Mouse (Mus musculus) gastrocnemius, postnatal 14 days (tissue): Measurements from ENCODE around the gene Coro1a. TPM values are rescaled to one million over a fixed set of nuclear protein-coding genes. Genes with fewer than 3 reads are reported as not detected.
"Not testable (repeated sequence)": the region's sequence is repeated elsewhere in the genome, so short reads cannot be mapped to it uniquely, and the experiment has no call there.

Experiments used
- DNase-seq: peaks from one replicate; pipeline ENCODE4 v3.0.0; 2021; ENCODE audit warnings: mixed read lengths
- intact Hi-C: fragments of 180-260 bp; cut with DNase I; formaldehyde crosslinking; loops from one replicate; pipeline ENCODE4 v1.15.1; 2025; ENCODE audit warnings: low total_unique reads
- long read RNA-seq, 2 experiments: library from polyadenylated mRNA; stranded (forward); transcript quantifications; one replicate each; pipeline ENCODE4 v2.0.0; 2021
- total RNA-seq, 2 experiments: library from RNA; stranded (reverse); gene quantifications; 2 replicates each; pipeline ENCODE4 v1.2.3; 2021

Gene Coro1a
- total RNA-seq: 1 to 10 TPM; 2.7 to 3.6 TPM
- long read RNA-seq, experiment 1, partial matches to known transcripts: 1 of 2 reads
- long read RNA-seq, experiment 1, other reads (novel, unspliced or antisense): 0 of 2 reads
- long read RNA-seq, experiment 2, partial matches to known transcripts: 0 of 3 reads
- long read RNA-seq, experiment 2, other reads (novel, unspliced or antisense): 1 of 3 reads

- no peak for DNase-seq
- intact Hi-C loops: no loop called here
These were observed at the start of gene Coro1a for GRCm38 (mm10) chr7:126707442-126708174. Gene Coro1a, minus strand, starts transcription at chr7:126707787.

DNA sequence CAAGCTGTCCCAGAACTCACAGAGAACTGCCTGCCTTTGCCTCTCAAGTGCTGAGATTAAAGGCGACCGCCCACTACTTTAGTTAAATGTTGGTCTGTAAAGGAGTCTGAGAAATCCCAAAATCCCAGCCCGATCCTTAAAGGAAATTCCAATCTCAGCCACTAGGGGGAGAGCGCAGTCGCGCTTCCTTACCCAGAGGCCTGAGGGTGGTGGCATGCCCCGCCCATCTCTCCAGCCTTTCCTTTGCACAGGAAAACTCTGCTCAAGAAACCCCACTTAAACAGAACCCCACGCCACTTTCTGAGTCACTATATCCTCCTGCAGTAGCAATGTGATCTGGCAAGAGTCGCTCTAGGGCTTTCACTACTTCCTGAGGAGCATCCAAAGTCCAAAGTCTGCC, 47.3 kb upstream of the Coro1a start:
- intact Hi-C loops: no loop called here
- peak; percentile 80 for DNase-seq

- DNase-seq: no peak
- intact Hi-C loops: no loop called here
These were observed 42.2 kb upstream of the Coro1a start for GRCm38 (mm10) chr7:126749582-126750343.

GRCm38 (mm10) chr7:126748824-126749223, 41.2 kb upstream of the Coro1a start:
- intact Hi-C loops: no loop called here
- no peak for DNase-seq

DNA sequence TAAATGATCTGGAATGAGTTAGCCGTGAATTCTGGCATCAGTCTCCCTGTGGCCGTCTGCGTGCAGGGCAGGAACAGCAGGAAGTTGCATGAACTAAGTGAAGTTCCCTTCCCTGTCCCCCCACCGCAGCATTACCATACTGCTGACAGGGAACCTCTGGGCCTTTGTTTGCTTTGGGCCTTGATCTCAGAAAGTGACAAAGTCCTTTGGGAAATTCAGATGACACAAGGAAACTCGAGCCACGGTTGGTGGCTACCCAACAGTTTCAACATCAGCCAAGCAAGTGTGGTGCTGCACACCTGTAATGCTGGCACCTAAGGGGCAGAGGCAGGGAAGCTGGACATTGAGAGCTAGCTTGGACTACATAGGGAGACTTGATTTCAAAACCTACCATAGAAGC, 39.2 kb upstream of the Coro1a start:
- DNase-seq: no peak
- intact Hi-C loops: no loop called here

- intact Hi-C loops: no loop called here
These were observed 38.5 kb upstream of the Coro1a start for GRCm38 (mm10) chr7:126746066-126746465.

DNA sequence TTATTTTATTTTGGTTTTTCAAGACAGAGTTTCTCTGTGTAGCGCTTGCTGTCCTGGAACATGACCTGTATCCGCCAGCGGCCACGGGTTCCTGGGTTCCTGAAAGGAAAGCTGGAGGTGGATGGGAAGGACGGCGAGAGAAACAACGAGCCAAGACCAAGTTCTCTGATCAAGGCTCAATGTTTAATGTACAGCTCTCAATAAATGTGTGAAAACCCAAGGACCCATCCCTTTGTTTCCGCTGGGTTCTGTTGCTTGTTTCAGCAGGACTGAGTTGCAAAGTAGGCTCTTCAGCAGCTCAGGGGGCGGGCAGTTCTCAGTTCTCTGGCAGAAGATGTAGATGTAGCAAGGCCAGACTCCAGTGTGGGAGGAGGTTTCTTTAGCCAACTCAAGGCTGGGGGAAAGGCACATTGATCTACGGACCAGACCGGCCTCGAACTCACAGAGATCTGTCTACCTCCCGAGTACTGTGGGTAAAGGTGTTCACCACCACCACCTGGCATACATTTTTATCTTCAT, 34.4 kb upstream of the Coro1a start:
- DNase-seq: no peak
- intact Hi-C loops: no loop called here

More at GRCm38 (mm10) chr7:126746066-126746465, 38.5 kb upstream of the Coro1a start:
- no peak for DNase-seq

GRCm38 (mm10) chr7:126741452-126741851, 33.9 kb upstream of the Coro1a start:
- intact Hi-C loops: no loop called here
- DNase-seq: no peak

- no peak for DNase-seq
- intact Hi-C loops: no loop called here
These were observed 33.4 kb upstream of the Coro1a start for GRCm38 (mm10) chr7:126740977-126741376.

- DNase-seq: no peak
- intact Hi-C loops: no loop called here
These were observed 32.6 kb upstream of the Coro1a start for GRCm38 (mm10) chr7:126740132-126740735.

DNA sequence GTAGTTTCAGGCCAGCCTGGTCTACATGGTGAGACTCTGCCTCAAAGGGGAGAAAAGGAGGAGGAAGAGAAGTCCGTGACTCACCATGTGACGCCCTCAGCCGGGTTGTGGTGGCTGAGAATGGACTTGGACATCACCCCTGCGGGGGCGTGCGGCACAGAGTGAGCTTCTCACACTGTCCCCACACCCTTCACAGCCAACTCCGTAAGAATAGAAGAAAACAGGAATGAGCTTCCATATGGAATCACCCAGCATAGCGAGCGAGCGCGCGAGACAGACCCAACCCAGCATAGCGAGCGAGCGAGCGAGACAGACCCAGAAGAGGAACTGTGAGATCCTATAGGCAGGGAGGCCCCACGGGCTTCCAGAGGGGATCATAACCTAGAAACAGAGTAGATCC, 32.0 kb upstream of the Coro1a start:
- intact Hi-C loops: no loop called here
- no peak for DNase-seq

- intact Hi-C loops: no loop called here
- no peak for DNase-seq
These were observed 28.5 kb upstream of the Coro1a start for GRCm38 (mm10) chr7:126736122-126736521.

DNA sequence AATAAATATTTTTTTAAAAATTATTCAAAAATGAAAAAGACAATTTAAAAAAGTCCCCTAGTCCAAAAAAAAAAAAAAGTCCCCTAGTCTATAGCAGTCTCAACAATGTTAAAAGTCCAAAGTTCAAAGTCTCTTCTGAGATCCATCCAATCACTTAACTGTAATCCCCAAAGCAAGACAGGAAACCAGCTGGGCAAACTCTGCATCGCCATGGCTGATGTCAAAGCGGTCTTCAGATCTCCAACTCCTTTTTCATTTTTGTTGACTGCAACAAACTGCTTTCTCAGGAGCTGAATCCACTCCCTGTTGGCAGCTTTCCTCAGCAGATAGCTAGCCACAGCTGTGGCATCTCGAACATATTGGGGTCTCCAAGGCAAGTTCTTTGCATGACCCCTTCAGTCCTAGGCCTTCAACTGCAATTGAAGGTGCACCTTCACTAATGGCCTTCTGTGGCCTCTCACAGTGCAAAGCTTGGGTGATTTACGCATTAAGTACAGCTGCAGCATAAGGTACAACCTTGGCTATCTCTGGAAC, 22.7 kb upstream of the Coro1a start:
- DNase-seq, intact Hi-C loops: not testable (repeated sequence)

DNA sequence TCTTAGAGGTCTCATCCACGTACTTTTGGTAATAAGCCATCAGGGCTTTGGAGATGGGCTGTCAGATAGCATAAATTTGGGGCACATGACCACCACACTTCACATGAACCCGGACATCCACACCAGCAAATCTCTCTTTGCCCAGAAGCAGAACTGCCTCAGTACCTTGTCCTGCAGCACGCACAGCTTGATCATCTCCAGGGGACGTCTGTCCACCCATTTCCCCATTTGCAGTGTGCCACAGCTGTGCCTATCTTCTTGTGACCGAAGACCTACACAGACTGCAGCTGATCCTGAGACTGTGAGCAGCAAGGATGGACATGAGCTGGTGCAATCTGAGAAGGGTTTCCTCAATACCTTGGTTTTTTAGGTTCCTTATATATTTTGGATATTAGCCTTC, 18.1 kb upstream of the Coro1a start:
- intact Hi-C loops: no loop called here
- DNase-seq: no peak

GRCm38 (mm10) chr7:126725077-126725476, 17.5 kb upstream of the Coro1a start:
- intact Hi-C loops: no loop called here
- no peak for DNase-seq

- no peak for DNase-seq
- intact Hi-C loops: no loop called here
These were observed 14.0 kb upstream of the Coro1a start for GRCm38 (mm10) chr7:126721635-126722034.

DNA sequence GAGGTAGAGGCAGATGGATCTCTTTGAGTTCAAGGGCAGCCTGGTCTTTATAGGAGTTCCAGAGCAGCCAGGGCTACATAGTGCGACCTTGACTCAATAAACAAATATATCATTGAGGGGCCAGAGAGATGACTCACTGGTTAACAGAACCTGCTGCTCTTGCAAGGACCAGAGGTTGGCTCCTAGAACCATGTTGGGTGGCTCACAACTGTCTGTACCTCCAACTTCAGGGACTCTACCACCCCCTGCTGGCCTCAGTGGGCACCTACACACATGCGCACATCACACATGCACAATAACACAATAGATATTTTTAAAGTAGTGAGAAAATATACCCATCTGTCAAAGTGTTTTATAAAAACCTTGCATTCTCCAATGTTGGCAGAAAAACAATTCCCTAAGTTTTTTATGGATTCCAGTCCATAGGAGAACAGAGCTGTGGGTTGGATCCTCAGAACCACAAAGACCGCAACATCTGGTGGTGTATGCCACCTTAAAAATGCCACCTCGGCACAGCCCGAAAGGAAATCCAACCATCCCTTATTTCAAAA, 11.3 kb upstream of the Coro1a start:
- intact Hi-C loops: no loop called here

GRCm38 (mm10) chr7:126717566-126717965, 10.0 kb upstream of the Coro1a start:
- intact Hi-C loops: no loop called here
- no peak for DNase-seq

More for the DNA sequence above, 11.3 kb upstream of the Coro1a start:
- DNase-seq: no peak

- DNase-seq: no peak
- intact Hi-C loops: no loop called here
These were observed 8.1 kb upstream of the Coro1a start for GRCm38 (mm10) chr7:126715679-126716078.
